Mouse (Mus musculus) ES-Bruce4 (cell line): Measurements from ENCODE around the gene Wnt3a.

ENCODE experiments used
- CTCF ChIP-seq: IDR thresholded peaks from one replicate; pipeline ENCODE4 v1.8.1; 2011; ENCODE audit warnings: low read depth, low read length
- POLR2A ChIP-seq: IDR thresholded peaks from one replicate; pipeline ENCODE4 v1.8.1; 2011; ENCODE audit warnings: low read length; ENCODE audit not compliant: insufficient read depth

- TF ChIP-seq CTCF (no peak), POLR2A (no peak)
Observed at GRCm38 (mm10) chr11:59313944-59314343, 23.4 kb upstream of the Wnt3a start.
